Mouse (Mus musculus): Measurements from ENCODE around the gene Myocos.
A peak's percentile ranks its signal among the peaks of the same experiment; 100 is the strongest.
"Not testable (repeated sequence)": the region's sequence is repeated elsewhere in the genome, so short reads cannot be mapped to it uniquely, and the experiment has no call there.

The Myocos gene

GRCm38 (mm10) chr1:162658119-162658518 lies at the start of gene Myocos:
Gene Myocos (minus strand): TSS chr1:162658219.
- no peak for DNase-seq (ENCODE audit: low spot score in 2 of 2)

DNA sequence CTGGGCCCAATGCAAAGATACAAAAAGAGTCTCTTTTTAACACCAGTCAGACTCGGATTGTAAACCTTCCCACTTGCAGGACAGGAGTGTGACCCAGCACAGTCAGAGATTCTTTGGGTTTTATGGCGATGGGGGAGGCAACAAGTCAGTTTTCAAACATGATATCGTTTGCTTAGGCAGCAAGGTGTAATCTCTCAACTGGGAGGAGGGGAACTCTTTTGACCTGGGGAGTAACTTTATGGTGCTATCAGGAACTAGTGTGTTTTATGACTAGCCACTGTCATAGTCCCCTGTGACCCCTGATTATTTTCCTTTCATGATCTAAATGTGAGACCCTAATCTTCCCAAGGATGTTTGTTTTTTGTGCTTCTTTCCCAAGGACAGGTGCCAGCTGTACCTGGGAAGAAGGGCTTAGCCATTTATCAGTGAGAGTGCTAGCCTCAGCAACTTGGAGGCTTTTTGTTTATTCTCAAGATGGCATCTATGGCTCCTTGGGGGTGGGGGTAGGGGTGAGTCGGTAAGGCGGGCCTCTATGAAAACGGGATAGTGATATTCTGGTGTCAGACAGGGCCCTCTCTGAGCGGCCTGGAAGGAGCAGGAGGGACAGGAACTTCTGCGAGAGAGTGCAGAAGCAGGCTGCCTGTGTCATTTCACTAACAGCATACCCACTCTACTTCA lies 42.5 kb upstream of the Myocos start:
- no peak for DNase-seq (ENCODE audit: low spot score in 2 of 2)

DNA sequence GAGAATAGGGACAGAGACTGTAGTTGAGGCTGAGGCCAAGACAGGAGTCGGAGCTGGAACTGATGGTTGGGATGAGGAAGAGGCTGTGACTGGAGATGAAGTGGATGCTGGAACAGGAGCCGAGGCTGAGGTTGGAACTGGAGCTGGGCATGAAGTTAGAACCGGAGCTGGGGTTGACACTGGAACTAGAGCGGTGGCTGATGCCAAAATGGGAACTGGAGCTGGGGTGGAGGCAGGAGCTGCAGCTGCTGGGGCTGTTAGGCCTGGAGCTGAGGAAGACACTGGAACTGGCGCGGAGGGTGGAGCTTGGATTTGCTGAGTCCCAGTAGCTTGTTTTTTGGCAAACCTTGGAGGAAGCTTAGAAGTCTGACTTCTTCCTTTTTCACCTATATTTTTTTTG lies 39.8 kb upstream of the Myocos start:
- no peak for DNase-seq (ENCODE audit: low spot score in 2 of 2)

- DNase-seq (ENCODE audit: low spot score in 2 of 2) = no peak
These were observed 35.7 kb upstream of the Myocos start for GRCm38 (mm10) chr1:162693721-162694120.

DNA sequence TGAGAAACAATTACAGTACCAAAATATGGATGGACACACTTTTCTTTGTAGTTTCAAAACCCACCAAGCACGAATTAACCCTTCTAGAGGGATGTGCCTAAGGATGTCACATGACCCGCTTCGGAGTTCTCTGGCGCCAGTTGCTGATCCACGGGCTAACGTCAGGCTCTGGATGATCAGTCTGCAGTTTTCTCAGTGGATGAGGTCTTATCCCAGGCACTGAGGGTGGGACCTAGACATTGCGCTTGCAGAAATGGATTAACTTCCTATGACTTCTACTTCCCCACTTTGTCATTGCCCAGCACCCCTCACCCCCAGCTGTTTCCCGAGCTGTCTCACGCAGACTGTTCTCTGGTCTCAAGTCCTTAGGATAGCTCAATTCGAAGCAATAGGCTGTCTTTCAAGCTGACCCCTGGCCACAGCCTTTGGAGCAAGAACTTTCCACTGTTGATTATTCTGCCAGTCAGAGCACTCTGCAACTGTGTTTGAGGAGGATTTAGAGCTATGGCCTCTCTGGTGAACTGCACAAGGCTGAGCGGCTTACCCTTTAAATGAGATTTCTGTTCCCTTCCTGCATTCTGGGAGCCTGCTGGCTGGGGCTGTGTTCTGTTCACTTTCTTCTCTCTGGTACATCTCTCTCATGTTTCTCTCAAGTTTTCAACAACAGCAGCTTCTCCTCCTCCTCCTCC lies 7.6 kb upstream of the Myocos start:
- no peak for DNase-seq (ENCODE audit: low spot score in 2 of 2)

DNA sequence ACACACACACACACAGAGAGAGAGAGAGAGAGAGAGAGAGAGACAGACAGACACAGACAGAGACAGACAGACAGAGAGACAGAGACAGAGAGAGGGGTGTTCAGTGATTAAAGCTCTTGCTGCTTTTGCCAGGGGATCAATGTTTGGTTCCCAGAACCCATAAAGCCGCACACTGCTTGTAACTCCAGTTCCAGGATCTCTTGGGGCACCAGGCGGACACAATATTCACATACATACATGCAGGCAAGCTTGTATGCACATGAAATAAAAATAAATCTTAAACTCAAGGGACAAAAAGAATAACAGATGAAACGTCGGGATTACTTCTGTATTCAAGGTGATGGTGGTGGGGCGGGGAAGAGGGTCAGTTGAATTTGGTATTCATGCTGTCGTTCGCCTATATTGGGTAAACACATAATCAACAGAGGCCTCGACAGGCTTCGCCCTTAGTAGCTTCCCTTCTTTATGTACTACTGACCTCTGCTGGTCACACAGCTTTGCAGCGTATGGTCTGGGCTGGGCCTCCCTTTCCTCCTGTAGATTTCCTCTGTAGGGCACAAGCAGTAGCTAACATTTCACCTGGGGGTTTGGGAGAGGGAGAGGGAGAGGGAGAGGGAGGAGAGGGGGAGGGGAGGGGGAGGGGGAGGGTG lies 6.9 kb upstream of the Myocos start:
- DNase-seq (ENCODE audit: low spot score in 2 of 2) = peak; percentile 54 to 74

GRCm38 (mm10) chr1:162660276-162660860 lies 2.3 kb upstream of the Myocos start:
- no peak for DNase-seq (ENCODE audit: low spot score in 2 of 2)

GRCm38 (mm10) chr1:162648416-162648815 lies 9.6 kb downstream of the Myocos start:
- DNase-seq (ENCODE audit: low spot score in 2 of 2) = no peak

- DNase-seq (ENCODE audit: low spot score in 2 of 2) = no peak
These were observed 11.8 kb downstream of the Myocos start for GRCm38 (mm10) chr1:162646083-162646686.

DNA sequence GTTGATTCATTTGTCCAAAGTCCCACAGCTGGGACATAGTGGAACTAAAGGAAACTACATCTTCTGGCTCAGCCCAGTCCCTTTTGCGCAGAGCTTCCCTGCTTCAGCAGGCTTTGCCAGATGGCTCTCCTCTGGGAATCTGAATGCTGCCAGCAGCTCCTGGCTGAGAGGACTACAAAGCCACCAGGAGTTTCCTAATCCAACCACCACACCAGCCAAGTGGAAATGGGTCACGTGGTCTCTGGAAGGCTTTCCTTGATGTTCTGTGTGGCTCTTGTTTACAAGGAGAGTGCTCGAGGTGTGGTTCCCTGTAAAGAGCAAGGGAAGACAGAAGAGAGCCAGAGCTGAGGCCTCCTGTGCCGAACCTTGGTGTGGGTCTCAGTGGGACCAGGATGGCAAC lies 14.3 kb downstream of the Myocos start:
- DNase-seq (ENCODE audit: low spot score in 2 of 2) = peak in 1 of 2 experiments; percentile 31

DNA sequence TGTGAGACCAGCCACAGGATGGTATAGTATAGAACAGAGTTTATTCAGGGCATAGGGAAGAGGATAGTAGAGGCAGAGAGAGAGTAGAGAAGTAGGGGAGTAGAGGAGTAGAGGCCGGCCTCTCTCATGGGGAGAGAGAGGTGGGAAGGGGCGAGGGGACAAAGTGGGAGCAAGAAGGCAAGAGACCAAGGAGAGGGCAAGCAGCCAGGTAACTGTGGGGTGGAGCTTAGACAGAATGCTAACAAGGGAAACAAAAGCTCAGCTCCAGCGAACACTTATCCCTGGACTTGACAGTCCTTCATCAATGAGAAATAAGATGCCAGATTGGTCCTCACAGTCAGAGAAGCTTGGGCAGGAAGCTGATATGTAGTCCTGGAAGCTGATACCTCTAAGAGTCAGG lies 15.4 kb downstream of the Myocos start:
- no peak for DNase-seq (ENCODE audit: low spot score in 2 of 2)

GRCm38 (mm10) chr1:162639861-162640260 lies 18.2 kb downstream of the Myocos start:
- DNase-seq (ENCODE audit: low spot score in 2 of 2) = no peak

DNA sequence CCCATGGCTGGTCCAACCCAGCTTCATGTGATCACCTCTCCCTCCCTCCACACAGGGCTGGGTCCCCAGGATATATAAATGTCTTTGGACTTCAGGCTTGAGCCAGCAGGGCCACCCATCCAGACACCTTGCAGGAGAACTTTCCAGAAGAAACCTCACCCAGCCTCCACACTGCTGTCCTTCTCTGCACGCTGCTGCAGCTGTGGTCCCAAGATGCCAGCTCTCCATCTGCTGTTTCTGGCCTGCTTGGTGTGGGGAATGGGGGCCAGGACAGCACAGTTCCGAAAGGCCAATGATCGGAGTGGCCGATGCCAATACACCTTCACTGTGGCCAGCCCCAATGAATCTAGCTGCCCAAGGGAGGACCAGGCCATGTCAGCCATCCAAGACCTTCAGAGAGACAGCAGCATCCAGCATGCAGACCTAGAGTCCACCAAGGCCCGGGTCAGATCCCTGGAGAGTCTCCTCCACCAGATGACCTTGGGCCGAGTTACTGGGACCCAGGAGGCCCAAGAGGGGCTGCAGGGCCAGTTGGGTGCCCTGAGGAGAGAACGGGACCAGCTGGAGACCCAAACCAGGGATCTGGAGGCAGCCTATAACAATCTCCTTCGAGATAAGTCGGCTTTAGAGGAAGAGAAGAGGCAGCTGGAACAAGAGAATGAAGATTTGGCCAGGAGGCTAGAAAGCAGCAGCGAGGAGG lies 18.8 kb downstream of the Myocos start, which contains the start of gene Myoc:
Gene Myoc (plus strand): TSS at position 105 of the 700 bp plus-strand sequence.
- DNase-seq (ENCODE audit: low spot score in 2 of 2) = no peak

DNA sequence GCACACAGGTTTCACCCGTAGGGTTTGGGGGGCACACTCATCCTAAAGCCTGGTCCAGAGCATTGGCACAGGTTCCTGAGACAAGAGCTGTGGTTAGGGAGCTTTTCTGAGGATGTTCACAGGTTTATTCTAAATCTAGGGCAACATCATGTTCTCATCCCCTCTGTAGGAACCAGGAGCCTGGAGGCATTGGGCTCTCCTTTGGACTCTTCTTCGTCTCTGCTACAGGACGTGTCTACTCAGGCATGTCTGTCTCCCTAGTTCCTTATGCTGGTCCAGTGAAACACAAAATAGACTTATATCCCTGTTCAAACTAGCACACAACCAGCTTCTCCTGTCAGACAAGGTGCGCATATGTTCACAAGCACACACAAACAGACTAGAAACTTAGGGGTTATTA lies 19.5 kb downstream of the Myocos start:
- no peak for DNase-seq (ENCODE audit: low spot score in 2 of 2)

DNA sequence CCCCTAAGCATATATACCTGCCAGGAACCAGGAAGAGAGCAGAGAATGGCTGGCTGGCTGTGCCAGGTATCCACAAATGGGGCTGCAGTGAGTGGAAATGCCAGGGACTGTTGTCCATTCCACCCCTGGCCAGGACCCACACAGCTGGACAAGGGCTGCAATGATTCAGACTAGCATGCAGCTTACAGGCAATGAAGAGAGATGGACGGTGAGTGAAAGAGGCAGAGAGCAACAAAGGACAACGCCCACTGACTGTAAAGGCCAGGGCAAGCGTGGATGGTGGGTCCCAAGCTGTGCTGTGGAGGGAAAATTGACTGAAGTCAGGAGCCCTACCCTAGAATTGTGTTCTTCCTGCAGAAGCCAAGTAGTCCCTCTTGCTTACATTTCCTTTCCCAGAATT lies 21.5 kb downstream of the Myocos start:
- DNase-seq (ENCODE audit: low spot score in 2 of 2) = no peak

DNA sequence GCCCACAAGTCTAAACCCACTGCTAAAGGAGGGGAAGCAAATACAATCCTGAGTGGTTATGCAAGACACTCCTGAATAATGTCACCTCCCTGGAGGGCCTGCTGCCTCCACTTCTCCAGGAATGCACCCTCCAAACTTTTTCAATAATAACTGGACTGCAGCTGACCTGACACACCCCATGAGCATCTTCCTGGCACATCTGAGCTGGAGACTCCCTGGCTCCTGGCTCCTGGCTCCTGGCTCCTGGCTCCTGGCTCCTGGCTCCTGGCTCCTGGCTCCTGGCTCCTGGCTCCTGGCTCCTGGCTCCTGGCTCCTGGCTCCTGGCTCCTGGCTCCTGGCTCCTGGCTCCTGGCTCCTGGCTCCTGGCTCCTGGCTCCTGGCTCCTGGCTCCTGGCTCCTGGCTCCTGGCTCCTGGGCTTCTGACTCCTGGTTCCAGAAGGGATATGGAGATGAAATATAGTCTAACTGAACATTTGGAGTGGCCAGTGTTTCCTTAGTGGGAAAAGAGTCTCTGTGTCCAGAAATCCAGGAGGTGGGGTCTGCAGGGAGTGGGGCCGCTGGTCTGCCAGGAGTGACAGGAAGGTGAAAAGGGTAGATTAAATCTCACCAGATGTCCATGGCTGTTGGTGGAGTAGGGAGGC lies 22.6 kb downstream of the Myocos start:
- not testable (repeated sequence) for DNase-seq (ENCODE audit: low spot score in 2 of 2)

DNA sequence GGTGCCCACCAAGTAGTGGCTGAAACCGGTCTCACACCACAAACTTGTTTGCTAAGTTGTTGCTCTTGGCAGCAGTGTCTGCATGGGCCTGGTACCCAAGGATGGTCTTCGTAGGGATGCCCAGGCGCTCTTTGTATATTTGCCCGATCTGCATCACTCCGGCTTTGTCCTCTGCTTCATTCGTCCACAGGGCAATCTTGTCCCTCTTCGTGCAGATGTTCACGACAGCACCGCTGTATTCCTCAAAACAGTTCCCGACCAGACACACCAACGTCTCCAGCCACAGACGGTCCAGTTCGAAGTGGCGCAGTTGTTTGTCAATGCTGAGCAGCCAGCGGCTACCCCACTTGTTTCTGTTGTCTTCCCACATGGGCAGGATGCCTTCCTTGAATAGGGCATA lies 29.7 kb downstream of the Myocos start:
- not testable (repeated sequence) for DNase-seq (ENCODE audit: low spot score in 2 of 2)

- DNase-seq (ENCODE audit: low spot score in 2 of 2) = not testable (repeated sequence)
These were observed 30.2 kb downstream of the Myocos start for GRCm38 (mm10) chr1:162627821-162628220.

DNA sequence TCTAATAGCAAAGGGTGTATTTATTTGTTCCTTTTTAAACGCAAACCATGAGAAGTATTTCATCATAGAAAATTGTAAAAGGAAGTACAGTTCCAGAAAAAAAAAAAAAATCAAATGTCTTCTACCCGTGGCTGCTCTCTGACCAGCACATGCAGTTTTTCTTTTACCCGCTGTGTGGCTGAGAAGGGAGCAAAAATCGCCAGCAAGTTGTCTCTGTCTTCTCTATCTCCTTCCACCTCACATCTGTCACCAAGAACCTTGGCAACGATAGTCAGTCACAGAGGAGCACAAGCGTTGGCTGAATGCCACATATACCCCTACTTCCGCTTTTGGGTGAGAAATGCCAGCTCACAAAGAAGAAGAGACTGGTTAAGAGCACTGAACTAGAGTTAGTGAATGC lies 32.8 kb downstream of the Myocos start:
- DNase-seq (ENCODE audit: low spot score in 2 of 2) = no peak

- DNase-seq (ENCODE audit: low spot score in 2 of 2) = no peak
These were observed 34.1 kb downstream of the Myocos start for GRCm38 (mm10) chr1:162623895-162624294.

DNA sequence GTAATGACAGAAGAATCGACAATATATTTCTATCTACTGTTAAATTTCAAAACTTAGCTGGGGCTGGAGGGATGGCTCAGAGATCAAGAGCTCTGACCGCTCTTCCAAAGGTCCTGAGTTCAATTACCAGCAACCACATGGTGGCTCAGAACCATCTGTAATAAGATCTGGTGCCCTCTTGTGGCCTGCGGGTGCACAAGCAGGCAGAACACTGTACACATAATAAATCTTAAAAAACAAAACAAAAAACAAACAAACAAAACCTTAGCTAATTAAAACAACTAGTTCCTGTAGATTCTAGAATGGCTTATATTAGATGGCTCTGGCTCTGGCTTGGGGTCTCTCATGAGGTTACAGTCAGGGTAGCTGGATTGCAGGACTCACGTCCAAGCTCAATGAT lies 37.5 kb downstream of the Myocos start:
- no peak for DNase-seq (ENCODE audit: low spot score in 2 of 2)

All from urinary bladder, postnatal 4 days (tissue).